Mouse (Mus musculus): ENCODE measurements at regions not wholly inside any gene's neighbourhood (a gene's known extent, or its start where the extent isn't known, plus 50 kb on each side); places are given as distances from the start of the nearest gene placed in this dataset.

GRCm38 (mm10) chr3:38194001-38194400 is 290.6 kb downstream of the Ankrd50 start:
- no peaks in the 10 kb centered on the region for H3K4me1 ChIP-seq
- H3K36me3 ChIP-seq, result no peaks in the 10 kb centered on the region
- 61% methylated on average over 4 of the region's 4 CpGs for WGBS
- H3K4me2 ChIP-seq, result no peak overlapping the region
- H3K27ac ChIP-seq, result no peak overlapping the region
- H3K9me3 ChIP-seq, result no peaks in the 10 kb centered on the region
- no peak overlapping the region for H3K9ac ChIP-seq
- no peaks in the 10 kb centered on the region for H3K27me3 ChIP-seq
- 0 out of 2 replicates have a peak, but pooled peaks have one; percentile 31 for ATAC-seq (ENCODE audit: borderline replicate concordance, extremely low read depth, low FRiP score, low TSS enrichment)
- H3K4me3 ChIP-seq, result no peak overlapping the region

- ATAC-seq (ENCODE audit: borderline replicate concordance, extremely low read depth, low FRiP score, low TSS enrichment), result no peak
- H3K27me3 ChIP-seq, result no peaks in the 10 kb centered on the region
- WGBS, result 75% methylated on average over 3 of the region's 3 CpGs
These were observed 297.2 kb downstream of the Ankrd50 start for GRCm38 (mm10) chr3:38187406-38187896.

GRCm38 (mm10) chr3:38186503-38186902 is 298.1 kb downstream of the Ankrd50 start:
- H3K9ac ChIP-seq, result no peak overlapping the region

More at GRCm38 (mm10) chr3:38187406-38187896, 297.2 kb downstream of the Ankrd50 start:
- H3K4me1 ChIP-seq, result no peaks in the 10 kb centered on the region
- no peak overlapping the region for H3K4me3 ChIP-seq
- H3K27ac ChIP-seq, result no peak overlapping the region
- H3K9ac ChIP-seq, result no peak overlapping the region
- H3K36me3 ChIP-seq, result no peaks in the 10 kb centered on the region
- H3K4me2 ChIP-seq, result no peak overlapping the region
- no peaks in the 10 kb centered on the region for H3K9me3 ChIP-seq

GRCm38 (mm10) chr3:38178295-38178694 is 306.3 kb downstream of the Ankrd50 start:
- Histone ChIP-seq H3K27me3 (no peaks in the 10 kb centered on the region), H3K4me2 (no peak overlapping the region), H3K9me3 (no peaks in the 10 kb centered on the region), H3K4me1 (0 out of 2 replicates have a peak, but pooled peaks cover 3% of the 10 kb centered on the region), H3K27ac (no peak overlapping the region), H3K36me3 (no peaks in the 10 kb centered on the region), H3K4me3 (no peak overlapping the region), H3K9ac (no peak overlapping the region)
- ATAC-seq (ENCODE audit: borderline replicate concordance, extremely low read depth, low FRiP score, low TSS enrichment), result no peak

More at GRCm38 (mm10) chr3:38186503-38186902, 298.1 kb downstream of the Ankrd50 start:
- H3K9me3 ChIP-seq, result no peaks in the 10 kb centered on the region
- no peak overlapping the region for H3K4me3 ChIP-seq
- H3K27me3 ChIP-seq, result no peaks in the 10 kb centered on the region
- no peak overlapping the region for H3K4me2 ChIP-seq
- no peak overlapping the region for H3K27ac ChIP-seq
- WGBS, result 79% methylated on average over 1 of the region's 1 CpGs
- no peaks in the 10 kb centered on the region for H3K36me3 ChIP-seq
- no peaks in the 10 kb centered on the region for H3K4me1 ChIP-seq
- no peak for ATAC-seq (ENCODE audit: borderline replicate concordance, extremely low read depth, low FRiP score, low TSS enrichment)

GRCm38 (mm10) chr3:38175946-38176345 is 308.7 kb downstream of the Ankrd50 start:
- no peak overlapping the region for H3K4me3 ChIP-seq
- 0 out of 2 replicates have a peak, but pooled peaks cover 3% of the 10 kb centered on the region for H3K4me1 ChIP-seq
- no peak overlapping the region for H3K4me2 ChIP-seq
- no peak overlapping the region for H3K27ac ChIP-seq
- no peaks in the 10 kb centered on the region for H3K9me3 ChIP-seq
- 72% methylated on average over 12 of the region's 12 CpGs for WGBS
- no peak for ATAC-seq (ENCODE audit: borderline replicate concordance, extremely low read depth, low FRiP score, low TSS enrichment)
- H3K36me3 ChIP-seq, result no peaks in the 10 kb centered on the region
- no peak overlapping the region for H3K9ac ChIP-seq
- H3K27me3 ChIP-seq, result no peaks in the 10 kb centered on the region

- no peak overlapping the region for H3K27ac ChIP-seq
- 65% methylated on average over 8 of the region's 8 CpGs for WGBS
These were observed 309.8 kb downstream of the Ankrd50 start for GRCm38 (mm10) chr3:38174735-38175280.

GRCm38 (mm10) chr3:38152408-38152807 is 332.2 kb downstream of the Ankrd50 start:
- no peak overlapping the region for H3K4me2 ChIP-seq
- ATAC-seq (ENCODE audit: borderline replicate concordance, extremely low read depth, low FRiP score, low TSS enrichment), result no peak

More at GRCm38 (mm10) chr3:38174735-38175280, 309.8 kb downstream of the Ankrd50 start:
- no peak overlapping the region for H3K4me3 ChIP-seq
- H3K9ac ChIP-seq, result no peak overlapping the region
- ATAC-seq (ENCODE audit: borderline replicate concordance, extremely low read depth, low FRiP score, low TSS enrichment), result no peak
- H3K4me1 ChIP-seq, result 0 out of 2 replicates have a peak, but pooled peaks cover 3% of the 10 kb centered on the region
- H3K27me3 ChIP-seq, result no peaks in the 10 kb centered on the region
- no peaks in the 10 kb centered on the region for H3K9me3 ChIP-seq
- no peak overlapping the region for H3K4me2 ChIP-seq
- no peaks in the 10 kb centered on the region for H3K36me3 ChIP-seq

GRCm38 (mm10) chr3:38151821-38152220 is 332.8 kb downstream of the Ankrd50 start:
- H3K4me3 ChIP-seq, result no peak overlapping the region
- 55% methylated on average over 6 of the region's 6 CpGs for WGBS
- H3K4me2 ChIP-seq, result no peak overlapping the region
- H3K9me3 ChIP-seq, result no peaks in the 10 kb centered on the region
- H3K27ac ChIP-seq, result no peak overlapping the region
- H3K9ac ChIP-seq, result no peak overlapping the region
- H3K4me1 ChIP-seq, result peaks cover 4% of the 10 kb centered on the region; the same call in 1 of the 2 replicates
- no peaks in the 10 kb centered on the region for H3K27me3 ChIP-seq
- no peaks in the 10 kb centered on the region for H3K36me3 ChIP-seq
- ATAC-seq (ENCODE audit: borderline replicate concordance, extremely low read depth, low FRiP score, low TSS enrichment), result no peak

More at GRCm38 (mm10) chr3:38152408-38152807, 332.2 kb downstream of the Ankrd50 start:
- Histone ChIP-seq H3K4me1 (peaks cover 4% of the 10 kb centered on the region; the same call in 1 of the 2 replicates), H3K9me3 (no peaks in the 10 kb centered on the region), H3K36me3 (no peaks in the 10 kb centered on the region), H3K27ac (no peak overlapping the region), H3K4me3 (no peak overlapping the region), H3K27me3 (no peaks in the 10 kb centered on the region), H3K9ac (no peak overlapping the region)
- 32% methylated on average over 1 of the region's 1 CpGs for WGBS

GRCm38 (mm10) chr3:38146663-38147062 is 338.0 kb downstream of the Ankrd50 start:
- Histone ChIP-seq H3K36me3 (no peaks in the 10 kb centered on the region), H3K9ac (no peak overlapping the region), H3K4me1 (peaks cover 29% of the 10 kb centered on the region), H3K4me3 (no peak overlapping the region), H3K9me3 (no peaks in the 10 kb centered on the region), H3K27ac (no peak overlapping the region), H3K4me2 (no peak overlapping the region), H3K27me3 (no peaks in the 10 kb centered on the region)
- no peak for ATAC-seq (ENCODE audit: borderline replicate concordance, extremely low read depth, low FRiP score, low TSS enrichment)
- WGBS, result 82% methylated on average over 2 of the region's 2 CpGs

GRCm38 (mm10) chr3:38145444-38145843 is 339.2 kb downstream of the Ankrd50 start:
- Histone ChIP-seq H3K27me3 (no peaks in the 10 kb centered on the region), H3K4me2 (no peak overlapping the region), H3K36me3 (no peaks in the 10 kb centered on the region), H3K27ac (0 out of 2 replicates have a peak overlapping the region, but pooled peaks have one; percentile 27), H3K4me1 (peaks cover 29% of the 10 kb centered on the region), H3K4me3 (no peak overlapping the region), H3K9me3 (no peaks in the 10 kb centered on the region), H3K9ac (no peak overlapping the region)
- ATAC-seq (ENCODE audit: borderline replicate concordance, extremely low read depth, low FRiP score, low TSS enrichment), result peak; percentile 70
- 31% methylated on average over 2 of the region's 2 CpGs for WGBS

GRCm38 (mm10) chr3:38144650-38145049 is 340.0 kb downstream of the Ankrd50 start:
- no peaks in the 10 kb centered on the region for H3K9me3 ChIP-seq
- no peaks in the 10 kb centered on the region for H3K27me3 ChIP-seq
- no peak overlapping the region for H3K4me2 ChIP-seq
- H3K27ac ChIP-seq, result no peak overlapping the region
- no peaks in the 10 kb centered on the region for H3K36me3 ChIP-seq
- no peak for ATAC-seq (ENCODE audit: borderline replicate concordance, extremely low read depth, low FRiP score, low TSS enrichment)
- H3K9ac ChIP-seq, result no peak overlapping the region
- H3K4me3 ChIP-seq, result no peak overlapping the region
- peaks cover 29% of the 10 kb centered on the region for H3K4me1 ChIP-seq

- peak overlapping the region; percentile 51 for H3K27ac ChIP-seq
- H3K4me2 ChIP-seq, result peak overlapping the region; percentile 13; the same call in 1 of the 2 replicates
- H3K36me3 ChIP-seq, result no peaks in the 10 kb centered on the region
- H3K9me3 ChIP-seq, result no peaks in the 10 kb centered on the region
- H3K9ac ChIP-seq, result no peak overlapping the region
- peaks cover 29% of the 10 kb centered on the region for H3K4me1 ChIP-seq
- peak; percentile 79 for ATAC-seq (ENCODE audit: borderline replicate concordance, extremely low read depth, low FRiP score, low TSS enrichment)
- WGBS, result 55% methylated on average over 11 of the region's 11 CpGs
- no peak overlapping the region for H3K4me3 ChIP-seq
- no peaks in the 10 kb centered on the region for H3K27me3 ChIP-seq
These were observed 341.3 kb downstream of the Ankrd50 start for GRCm38 (mm10) chr3:38143147-38143883.

All from lung, embryonic 15.5 days (tissue).